Mouse (Mus musculus) embryo, embryonic 9.5 days (tissue): ENCODE data around the gene Olfr10.

ENCODE experiments used
- DNase-seq: peaks from one replicate; pipeline ENCODE4 v3.0.0-alpha.2; 2017; ENCODE audit errors: extremely low spot score

Gene Olfr10

GRCm38 (mm10) chr11:49322442-49322841 lies 17.9 kb downstream of the Olfr10 start, which contains the start of gene Olfr1391:
Gene Olfr1391 (plus strand): TSS chr11:49322742.
- DNase-seq = no peak

- no peak for DNase-seq
Observed at GRCm38 (mm10) chr11:49326726-49327125, 22.2 kb downstream of the Olfr10 start.

GRCm38 (mm10) chr11:49329686-49330085 lies 25.1 kb downstream of the Olfr10 start:
- DNase-seq = no peak

- DNase-seq = no peak
Observed at GRCm38 (mm10) chr11:49334888-49335287, 30.3 kb downstream of the Olfr10 start, which contains the start of gene Olfr1390. Gene Olfr1390 (plus strand): TSS chr11:49335188.

GRCm38 (mm10) chr11:49337150-49337832 lies 32.8 kb downstream of the Olfr10 start:
- no peak for DNase-seq
